Mouse (Mus musculus) kidney, postnatal 0 days (tissue): ENCODE measurements around the gene Plin1. TPM values are rescaled to one million over a fixed set of nuclear protein-coding genes. Genes with fewer than 3 reads are reported as not detected.

Source experiments
- ATAC-seq: fragments of 200-750 bp; cut with Nextera tagmentation; replicated peaks from 2 replicates; pipeline ENCODE4 v1.8.0; 2017; ENCODE audit warnings: low read depth, moderate number of reproducible peaks, moderate TSS enrichment, moderate library complexity; ENCODE audit not compliant: low FRiP score
- DNase-seq: peaks from one replicate; pipeline ENCODE4 v3.0.0-alpha.2; 2016; ENCODE audit warnings: low spot score
- H3K27ac ChIP-seq: fragments of 300-500 bp; sonication (generic); 2 replicates; pipeline ENCODE4 v1.5.1; 2014; ENCODE audit warnings: mild to moderate bottlenecking
- H3K27me3 ChIP-seq: fragments of 300-500 bp; sonication (generic); 2 replicates; pipeline ENCODE4 v1.6.1; 2014; ENCODE audit warnings: low read length, mixed read lengths; ENCODE audit not compliant: insufficient read depth
- H3K36me3 ChIP-seq: fragments of 300-500 bp; sonication (generic); 2 replicates; pipeline ENCODE4 v1.6.1; 2014; ENCODE audit warnings: low read length, mixed read lengths; ENCODE audit not compliant: insufficient read depth
- H3K4me1 ChIP-seq: fragments of 300-500 bp; sonication (generic); replicated peaks from 2 replicates; pipeline ENCODE4 v1.6.1; 2014; ENCODE audit warnings: antibody characterized with exemption, low read length, mixed read lengths; ENCODE audit not compliant: insufficient read depth
- H3K4me2 ChIP-seq: fragments of 300-500 bp; sonication (generic); 2 replicates; pipeline ENCODE4 v1.6.1; 2014; ENCODE audit warnings: mild to moderate bottlenecking, low read length, moderate library complexity, mixed read lengths
- H3K4me3 ChIP-seq: fragments of 300-500 bp; sonication (generic); replicated peaks from 2 replicates; pipeline ENCODE4 v1.5.1; 2014; ENCODE audit warnings: low read depth, low read length
- H3K9ac ChIP-seq: fragments of 300-500 bp; sonication (generic); 2 replicates; pipeline ENCODE4 v1.6.1; 2014; ENCODE audit warnings: low read depth, low read length
- H3K9me3 ChIP-seq: fragments of 300-500 bp; sonication (generic); replicated peaks from 2 replicates; pipeline ENCODE4 v1.6.1; 2016; ENCODE audit warnings: low read length, inconsistent platforms, mixed read lengths
- CTCF ChIP-seq: IDR thresholded peaks from 2 replicates; pipeline ENCODE4 v1.5.1; 2016; ENCODE audit warnings: antibody characterized with exemption, low read depth, mild to moderate bottlenecking, moderate library complexity
- WGBS: fragments of 180-500 bp; shearing (Covaris S2); extraction: QIAGEN DNeasy Blood & Tissue Kit; methylation state at CpG from one replicate; pipeline ENCODE4 v1.1.7; 2014; 5-methylcytosine and 5-hydroxymethylcytosine counted together
- polyA plus RNA-seq: library from polyadenylated mRNA; unstranded; fragments of >200 nt; fragmentation: Nextera tagmentation; extraction: Ambion mirVana; gene quantifications from 2 replicates; pipeline ENCODE4 v1.2.1, GENCODE M21; 2015

Plin1 gene
- polyA plus RNA-seq, result 0.19 and 0.61 TPM in 2 replicates

DNA sequence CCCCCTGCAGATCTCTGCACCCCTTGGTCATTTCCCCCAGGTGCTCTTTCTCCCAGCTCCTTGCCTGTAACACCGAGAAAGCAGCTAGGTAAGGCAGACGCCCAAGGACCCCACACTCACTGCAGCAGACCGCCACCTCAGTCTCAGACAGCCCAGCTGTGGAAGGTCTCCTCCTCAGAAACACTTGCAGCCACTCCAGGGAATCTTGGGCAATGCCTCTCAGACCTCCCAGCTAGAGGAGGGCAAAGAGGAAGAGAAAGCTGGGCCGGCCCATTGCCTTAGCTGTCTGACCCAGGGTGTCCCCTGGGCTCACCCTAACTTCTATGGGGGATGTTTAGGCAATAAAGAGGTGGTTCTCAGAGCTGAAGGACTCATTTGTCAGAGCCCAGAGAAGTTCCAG is at the start of gene Plin1:
Plin1 (minus strand) TSS at position 282 of the 400 bp plus-strand sequence.
- Histone ChIP-seq H3K36me3 (no peaks in the 10 kb centered on the region), H3K9ac (no peak within 1 kb of the TSS), H3K27me3 (no peaks in the 10 kb centered on the region), H3K4me1 (no peaks in the 10 kb centered on the region), H3K4me3 (no peak within 1 kb of the TSS), H3K27ac (no peak within 1 kb of the TSS), H3K9me3 (no peaks in the 10 kb centered on the region), H3K4me2 (no peak within 1 kb of the TSS)
- WGBS, result 80% methylated on average over 4 of the region's 4 CpGs
- ATAC-seq (no peak), DNase-seq (no peak)
- TF ChIP-seq CTCF, result no peak

DNA sequence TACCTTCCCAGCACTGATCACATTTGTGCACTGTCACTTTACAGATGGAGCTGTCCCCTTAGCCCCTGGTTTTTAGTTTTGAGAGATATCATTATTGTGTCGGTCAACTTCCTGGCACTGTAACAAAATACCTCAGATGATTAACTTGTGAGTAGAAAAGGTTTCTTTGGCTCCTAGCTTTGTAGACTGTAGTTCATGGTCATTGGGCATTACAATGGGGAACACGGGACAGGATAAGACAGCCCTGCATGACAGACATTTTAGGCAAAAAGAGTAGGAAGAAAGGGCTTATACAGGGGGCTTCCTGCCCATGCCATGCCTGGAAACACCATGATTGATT is 49.8 kb upstream of the Plin1 start:
- H3K9ac ChIP-seq, result no peak overlapping the region
- H3K27ac ChIP-seq, result no peak overlapping the region
- 0 out of 2 replicates have a peak, but pooled peaks cover 5% of the 10 kb centered on the region for H3K4me1 ChIP-seq
- DNase-seq, result no peak
- no peaks in the 10 kb centered on the region for H3K9me3 ChIP-seq
- H3K4me3 ChIP-seq, result no peak overlapping the region
- H3K36me3 ChIP-seq, result no peaks in the 10 kb centered on the region
- ATAC-seq, result no peak
- 73% methylated on average over 2 of the region's 2 CpGs for WGBS
- no peaks in the 10 kb centered on the region for H3K27me3 ChIP-seq
- no peak for TF ChIP-seq CTCF
- H3K4me2 ChIP-seq, result no peak overlapping the region

DNA sequence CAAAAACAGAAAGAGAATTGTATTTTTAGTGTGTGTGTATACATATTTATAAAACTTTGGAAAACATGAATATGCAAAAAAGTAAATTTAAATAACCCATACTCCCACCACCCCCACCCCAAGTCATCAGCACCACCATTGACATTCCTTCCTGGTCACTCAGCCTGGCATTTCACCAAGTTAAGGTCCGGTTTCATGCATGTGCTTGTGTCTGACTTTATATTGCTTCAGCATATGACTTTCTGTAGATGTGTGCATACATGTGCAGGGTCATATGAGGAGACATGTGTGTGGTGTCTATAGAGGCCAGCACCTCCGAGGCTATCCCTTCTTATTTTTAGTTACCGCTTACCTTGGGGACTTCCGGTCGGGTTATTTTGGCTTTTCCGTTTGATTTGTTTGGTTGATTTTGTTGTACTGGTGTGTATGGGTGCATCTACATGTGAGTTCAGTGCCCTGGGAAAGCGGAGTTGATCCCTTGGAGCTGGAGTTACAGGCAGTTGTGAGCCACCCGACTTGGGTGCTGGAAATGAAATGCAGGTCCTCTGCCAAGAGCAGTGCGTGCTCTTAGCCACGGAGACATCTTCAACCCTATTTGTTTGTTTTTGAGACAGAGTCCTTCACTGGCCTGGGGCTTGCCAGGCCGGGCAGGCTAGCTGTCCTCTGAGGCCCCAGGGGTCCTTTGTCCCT is 49.3 kb upstream of the Plin1 start:
- Histone ChIP-seq H3K27me3 (no peaks in the 10 kb centered on the region), H3K9ac (no peak overlapping the region), H3K4me3 (no peak overlapping the region), H3K4me1 (0 out of 2 replicates have a peak, but pooled peaks cover 5% of the 10 kb centered on the region), H3K4me2 (no peak overlapping the region), H3K9me3 (no peaks in the 10 kb centered on the region), H3K36me3 (no peaks in the 10 kb centered on the region), H3K27ac (no peak overlapping the region)
- no peak for DNase-seq
- ATAC-seq, result no peak
- WGBS, result 79% methylated on average over 11 of the region's 11 CpGs
- TF ChIP-seq CTCF, result no peak

DNA sequence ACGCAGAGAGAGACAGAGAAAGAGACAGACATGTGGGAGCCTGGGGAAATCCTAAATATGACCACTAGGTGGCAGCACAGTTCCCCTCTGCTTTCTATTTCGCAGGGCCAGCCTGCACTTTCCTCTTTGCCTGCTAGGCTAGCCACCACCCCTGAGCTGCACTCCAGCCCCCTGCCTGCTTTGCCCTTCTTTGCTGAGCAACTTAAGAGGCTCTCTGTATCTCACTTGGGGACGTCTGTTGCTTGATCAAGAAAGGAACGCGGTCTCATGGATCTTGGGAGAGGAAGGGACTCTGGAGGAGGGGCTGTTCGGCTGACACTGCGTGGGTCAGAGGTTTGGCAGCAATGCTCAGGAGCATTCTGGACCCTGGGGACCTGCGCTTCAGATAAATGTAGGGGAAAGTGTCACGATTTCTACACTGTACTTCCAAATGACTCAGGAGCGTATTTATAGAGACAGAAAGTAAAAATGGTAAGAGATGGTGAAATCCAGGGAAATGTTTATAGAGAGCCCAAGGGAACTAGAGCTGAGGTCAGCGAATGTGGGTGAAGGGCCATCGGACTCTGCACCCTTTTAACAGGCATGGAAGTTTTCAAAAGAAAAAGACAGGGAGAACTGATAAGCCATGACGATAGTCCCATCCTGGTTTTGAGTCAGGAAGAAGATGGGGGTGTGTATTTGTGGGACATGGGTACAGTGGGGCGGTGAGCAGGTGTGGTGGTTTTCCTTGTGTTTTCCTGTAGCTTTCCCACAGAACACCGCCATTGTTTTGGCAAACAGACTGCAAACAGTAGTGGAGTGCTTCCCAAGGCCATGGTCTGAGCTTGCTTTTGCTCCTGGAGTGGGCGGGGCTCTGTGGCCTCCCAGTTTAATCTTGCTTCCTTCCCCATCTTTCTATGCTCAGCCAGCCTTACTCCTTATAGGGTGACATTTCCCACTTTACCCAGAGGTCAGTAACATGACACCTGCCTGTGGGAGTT is 48.2 kb upstream of the Plin1 start:
- H3K9ac ChIP-seq, result 0 out of 2 replicates have a peak overlapping the region, but pooled peaks have one; percentile 35
- H3K4me1 ChIP-seq, result 0 out of 2 replicates have a peak, but pooled peaks cover 5% of the 10 kb centered on the region
- peak overlapping the region; percentile 57 for H3K4me2 ChIP-seq
- peak; percentile 70 for ATAC-seq
- 28% methylated on average over 16 of the region's 16 CpGs for WGBS
- H3K36me3 ChIP-seq, result no peaks in the 10 kb centered on the region
- H3K9me3 ChIP-seq, result no peaks in the 10 kb centered on the region
- H3K27ac ChIP-seq, result peak overlapping the region; percentile 20; the same call in 1 of the 2 replicates
- peak overlapping the region; percentile 10; the same call in 1 of the 2 replicates for H3K4me3 ChIP-seq
- H3K27me3 ChIP-seq, result no peaks in the 10 kb centered on the region
- DNase-seq, result peak; percentile 92
- peak; percentile 98 for TF ChIP-seq CTCF

DNA sequence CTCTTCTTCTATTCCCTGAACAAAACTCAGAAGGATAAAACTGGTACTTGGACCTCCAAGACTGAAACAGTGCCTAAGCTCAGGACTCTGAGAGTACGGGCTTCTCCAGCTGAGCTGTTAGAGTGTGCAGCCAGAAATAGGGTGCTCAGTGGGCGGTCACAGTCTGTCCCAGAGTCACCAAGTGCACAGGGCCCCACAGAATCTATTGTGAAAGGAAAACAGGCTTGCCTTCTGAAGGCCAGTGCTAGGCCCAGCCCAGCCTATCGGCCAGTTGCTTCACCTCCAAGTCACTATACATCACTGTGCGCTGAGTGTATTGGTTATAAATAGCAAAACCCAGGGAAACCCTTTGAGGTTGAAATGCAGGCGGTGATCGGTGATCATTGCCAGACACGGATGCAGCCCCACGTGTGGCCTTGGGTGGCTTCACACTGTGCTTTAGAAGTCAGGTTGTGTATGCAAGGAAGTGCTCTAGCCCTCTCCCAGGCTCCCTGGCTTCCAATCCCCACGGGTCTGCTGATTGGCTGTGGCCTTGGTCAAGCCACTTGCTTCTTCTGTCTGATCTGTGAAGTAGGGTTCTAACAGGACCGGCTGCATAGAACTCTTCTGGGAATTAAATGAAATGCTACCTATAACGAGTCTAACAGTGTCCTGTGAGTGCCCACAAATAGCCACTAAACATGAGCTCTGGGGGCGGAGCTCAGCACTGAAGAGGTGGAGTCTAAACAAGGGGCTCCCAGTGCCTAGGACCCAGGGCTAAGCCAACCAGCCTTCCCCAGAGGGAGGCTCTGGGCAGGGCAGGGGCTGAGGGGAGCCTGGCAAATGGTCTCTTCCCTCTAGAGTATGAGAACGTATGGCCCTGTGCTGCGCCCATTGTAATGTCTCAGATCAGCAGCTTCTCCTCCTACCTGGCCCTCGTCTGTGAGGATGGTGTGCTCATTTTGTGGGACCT is 39.1 kb upstream of the Plin1 start:
- ATAC-seq, result no peak
- no peaks in the 10 kb centered on the region for H3K4me1 ChIP-seq
- H3K36me3 ChIP-seq, result no peaks in the 10 kb centered on the region
- TF ChIP-seq CTCF, result no peak
- no peak overlapping the region for H3K27ac ChIP-seq
- no peak overlapping the region for H3K9ac ChIP-seq
- 51% methylated on average over 15 of the region's 15 CpGs for WGBS
- no peaks in the 10 kb centered on the region for H3K9me3 ChIP-seq
- no peaks in the 10 kb centered on the region for H3K27me3 ChIP-seq
- no peak overlapping the region for H3K4me2 ChIP-seq
- H3K4me3 ChIP-seq, result no peak overlapping the region
- no peak for DNase-seq
